Mouse (Mus musculus) midbrain, postnatal 0 days (tissue): ENCODE measurements around the gene Trim46. TPM values are rescaled to one million over a fixed set of nuclear protein-coding genes. Genes with fewer than 3 reads are reported as not detected.
A peak's percentile ranks its signal among the peaks of the same experiment; 100 is the strongest.

Experiments used
- ATAC-seq: fragments of 200-750 bp; cut with Nextera tagmentation; 2 replicates; pipeline ENCODE4 v1.8.0; 2017; ENCODE audit warnings: moderate number of reproducible peaks, mild to moderate bottlenecking, moderate TSS enrichment, moderate library complexity; ENCODE audit not compliant: low FRiP score
- DNase-seq: peaks from one replicate; pipeline ENCODE4 v3.0.0-alpha.2; 2015; ENCODE audit warnings: low spot score
- H3K27ac ChIP-seq: fragments of 300-500 bp; sonication (generic); 2 replicates; pipeline ENCODE4 v1.5.1; 2014; ENCODE audit warnings: low read depth, mild to moderate bottlenecking, low read length, mixed read lengths
- H3K27me3 ChIP-seq: fragments of 300-500 bp; sonication (generic); 2 replicates; pipeline ENCODE4 v1.6.1; 2014; ENCODE audit warnings: low read length, control low read depth, mixed read lengths; ENCODE audit not compliant: insufficient read depth
- H3K36me3 ChIP-seq: fragments of 300-500 bp; sonication (generic); 2 replicates; pipeline ENCODE4 v1.6.1; 2014; ENCODE audit warnings: low read length, control low read depth, mixed read lengths; ENCODE audit not compliant: insufficient read depth
- H3K4me1 ChIP-seq: fragments of 300-500 bp; sonication (generic); 2 replicates; pipeline ENCODE4 v1.6.1; 2014; ENCODE audit warnings: mild to moderate bottlenecking, control low read depth, antibody characterized with exemption, low read length, mixed read lengths; ENCODE audit not compliant: insufficient read depth
- H3K4me2 ChIP-seq: fragments of 300-500 bp; sonication (generic); 2 replicates; pipeline ENCODE4 v1.6.1; 2014; ENCODE audit warnings: low read depth, mild to moderate bottlenecking, low read length, mixed read lengths; ENCODE audit not compliant: poor library complexity, severe bottlenecking
- H3K4me3 ChIP-seq: fragments of 300-500 bp; sonication (generic); 2 replicates; pipeline ENCODE4 v1.5.1; 2014; ENCODE audit warnings: low read depth, mild to moderate bottlenecking, low read length, moderate library complexity
- H3K9ac ChIP-seq: fragments of 300-500 bp; sonication (generic); replicated peaks from 2 replicates; pipeline ENCODE4 v1.6.1; 2014; ENCODE audit warnings: mild to moderate bottlenecking, low read length, moderate library complexity, mixed read lengths; ENCODE audit not compliant: poor library complexity, severe bottlenecking
- H3K9me3 ChIP-seq: fragments of 300-500 bp; sonication (generic); 2 replicates; pipeline ENCODE4 v1.6.1; 2016; ENCODE audit warnings: low read length, control low read depth
- CTCF ChIP-seq: IDR thresholded peaks from 2 replicates; pipeline ENCODE4 v1.5.1; 2016; ENCODE audit warnings: antibody characterized with exemption, mild to moderate bottlenecking
- WGBS: fragments of 180-500 bp; shearing (Covaris S2); extraction: QIAGEN DNeasy Blood & Tissue Kit; methylation state at CpG from one replicate; pipeline ENCODE4 v1.1.7; 2014; 5-methylcytosine and 5-hydroxymethylcytosine counted together
- polyA plus RNA-seq: library from polyadenylated mRNA; unstranded; fragments of >200 nt; fragmentation: Nextera tagmentation; extraction: Ambion mirVana; gene quantifications from 2 replicates; pipeline ENCODE4 v1.2.1, GENCODE M21; 2015
- total RNA-seq: library from RNA; depleted of rRNA; stranded (reverse); fragments of >200 nt; gene quantifications from 2 replicates; pipeline ENCODE4 v1.2.3, GENCODE M21; 2014

Trim46 gene
- total and polyA plus RNA-seq, 2 experiments from 2014 or later, result 69.1 to 124 TPM

DNA sequence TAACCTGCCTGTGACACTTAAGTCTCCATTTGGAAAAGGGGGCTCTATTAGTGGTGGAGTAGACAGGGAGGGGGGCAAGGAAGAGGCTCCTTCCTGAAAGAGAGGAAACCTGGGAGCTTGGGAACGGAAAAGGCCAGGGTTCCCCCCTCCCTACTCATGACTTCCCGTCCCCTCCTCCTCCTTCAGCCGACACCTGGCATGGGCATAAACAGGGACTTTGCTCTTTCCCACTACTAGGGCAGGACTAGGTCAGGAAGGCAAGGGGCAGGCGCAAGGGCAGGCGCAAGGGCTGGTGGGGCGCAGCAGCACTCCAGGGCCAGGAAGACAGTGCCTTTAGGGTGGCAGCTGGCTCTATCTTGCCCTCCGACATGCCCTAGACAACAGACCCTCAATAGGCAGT is 32.0 kb upstream of the Trim46 start:
- 85% methylated on average over 7 of the region's 7 CpGs for WGBS

GRCm38 (mm10) chr3:89277281-89278021 is 31.3 kb upstream of the Trim46 start:
- DNase-seq, result no peak
- no peak overlapping the region for H3K4me3 ChIP-seq

More for the DNA sequence above, 32.0 kb upstream of the Trim46 start:
- no peak for TF ChIP-seq CTCF
- Histone ChIP-seq H3K9ac (no peak overlapping the region), H3K9me3 (no peaks in the 10 kb centered on the region), H3K27ac (no peak overlapping the region), H3K4me3 (0 out of 2 replicates have a peak overlapping the region, but pooled peaks have one; percentile 5), H3K36me3 (no peaks in the 10 kb centered on the region), H3K4me1 (peaks cover 7% of the 10 kb centered on the region), H3K27me3 (peaks cover 7% of the 10 kb centered on the region; the same call in 1 of the 2 replicates), H3K4me2 (peak overlapping the region; percentile 88)
- ATAC-seq (no peak), DNase-seq (no peak)

DNA sequence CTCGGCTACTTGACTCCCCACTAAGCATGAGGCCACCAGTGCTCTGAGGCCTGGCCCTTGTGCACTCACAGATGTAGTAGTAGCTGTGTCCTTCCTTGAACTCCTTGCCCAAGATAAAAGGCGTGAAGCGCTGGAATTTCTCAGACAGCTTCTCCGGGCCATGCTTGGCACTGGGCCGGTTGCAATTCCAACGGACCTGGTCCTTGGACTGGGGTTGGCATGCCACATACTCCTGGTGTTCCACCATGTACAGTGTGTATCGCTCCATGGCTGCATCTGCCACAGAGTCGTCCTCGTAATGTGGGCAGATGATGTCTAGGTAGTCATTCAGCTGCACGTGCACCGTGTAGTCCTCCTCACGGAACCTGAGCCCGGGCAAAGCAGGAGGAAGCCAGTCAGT is 30.0 kb upstream of the Trim46 start:
- DNase-seq (no peak), ATAC-seq (no peak)
- Histone ChIP-seq H3K4me2 (no peak overlapping the region), H3K4me1 (peaks cover 4% of the 10 kb centered on the region), H3K27ac (no peak overlapping the region), H3K4me3 (no peak overlapping the region), H3K27me3 (peaks cover 4% of the 10 kb centered on the region; the same call in 1 of the 2 replicates), H3K9ac (no peak overlapping the region), H3K36me3 (no peaks in the 10 kb centered on the region), H3K9me3 (no peaks in the 10 kb centered on the region)
- no peak for TF ChIP-seq CTCF
- 92% methylated on average over 13 of the region's 13 CpGs for WGBS

More at GRCm38 (mm10) chr3:89277281-89278021, 31.3 kb upstream of the Trim46 start:
- ATAC-seq, result no peak
- 62% methylated on average over 14 of the region's 14 CpGs for WGBS
- Histone ChIP-seq H3K9me3 (no peaks in the 10 kb centered on the region), H3K27ac (no peak overlapping the region), H3K27me3 (peaks cover 7% of the 10 kb centered on the region; the same call in 1 of the 2 replicates), H3K9ac (no peak overlapping the region), H3K4me2 (peak overlapping the region; percentile 88), H3K4me1 (peaks cover 7% of the 10 kb centered on the region), H3K36me3 (no peaks in the 10 kb centered on the region)
- no peak for TF ChIP-seq CTCF

- no peaks in the 10 kb centered on the region for H3K27me3 ChIP-seq
- 57% methylated on average over 6 of the region's 6 CpGs for WGBS
Measured at GRCm38 (mm10) chr3:89271760-89272159, 25.7 kb upstream of the Trim46 start.

GRCm38 (mm10) chr3:89270891-89271290 is 24.8 kb upstream of the Trim46 start:
- ATAC-seq (no peak), DNase-seq (no peak)
- WGBS, result 65% methylated on average over 6 of the region's 6 CpGs
- Histone ChIP-seq H3K27me3 (no peaks in the 10 kb centered on the region), H3K9ac (peak overlapping the region; percentile 76; the same call in 1 of the 2 replicates), H3K4me2 (peak overlapping the region; percentile 72), H3K4me3 (peak overlapping the region; percentile 54), H3K9me3 (no peaks in the 10 kb centered on the region), H3K27ac (0 out of 2 replicates have a peak overlapping the region, but pooled peaks have one; percentile 63), H3K4me1 (peaks cover 11% of the 10 kb centered on the region; the same call in 1 of the 2 replicates), H3K36me3 (0 out of 2 replicates have a peak, but pooled peaks cover 3% of the 10 kb centered on the region)
- TF ChIP-seq CTCF, result no peak

More at GRCm38 (mm10) chr3:89271760-89272159, 25.7 kb upstream of the Trim46 start:
- no peak overlapping the region for H3K4me3 ChIP-seq
- H3K4me1 ChIP-seq, result peaks cover 11% of the 10 kb centered on the region; the same call in 1 of the 2 replicates
- no peak overlapping the region for H3K27ac ChIP-seq
- H3K9ac ChIP-seq, result no peak overlapping the region
- 0 out of 2 replicates have a peak, but pooled peaks cover 3% of the 10 kb centered on the region for H3K36me3 ChIP-seq
- TF ChIP-seq CTCF, result no peak
- ATAC-seq, result no peak
- no peak for DNase-seq
- H3K9me3 ChIP-seq, result no peaks in the 10 kb centered on the region
- no peak overlapping the region for H3K4me2 ChIP-seq
